Mouse (Mus musculus) embryo, embryonic 11.5 days (tissue): ENCODE measurements at regions not wholly inside any gene's neighbourhood (a gene's known extent, or its start where the extent isn't known, plus 50 kb on each side); places are given as distances from the start of the nearest gene placed in this dataset.

Source experiments
- DNase-seq: peaks from one replicate; pipeline ENCODE4 v3.0.0-alpha.2; 2012; ENCODE audit warnings: low read depth, low spot score

- DNase-seq, result no peak
Observed at GRCm38 (mm10) chr16:5382228-5382884, 126.6 kb upstream of the Eef2kmt start.

GRCm38 (mm10) chr16:5380626-5381025 lies 124.8 kb upstream of the Eef2kmt start:
- no peak for DNase-seq

- DNase-seq, result no peak
Observed at GRCm38 (mm10) chr16:5377001-5377400, 121.2 kb upstream of the Eef2kmt start.

GRCm38 (mm10) chr16:5374818-5375605 lies 119.2 kb upstream of the Eef2kmt start:
- no peak for DNase-seq

GRCm38 (mm10) chr16:5371175-5371893 lies 115.6 kb upstream of the Eef2kmt start:
- DNase-seq, result no peak

GRCm38 (mm10) chr16:5370496-5370895 lies 114.7 kb upstream of the Eef2kmt start:
- no peak for DNase-seq

GRCm38 (mm10) chr16:5368897-5369558 lies 113.2 kb upstream of the Eef2kmt start:
- DNase-seq, result no peak

GRCm38 (mm10) chr16:5368357-5368756 lies 112.6 kb upstream of the Eef2kmt start:
- no peak for DNase-seq

GRCm38 (mm10) chr16:5367581-5368119 lies 111.9 kb upstream of the Eef2kmt start:
- DNase-seq, result no peak

- DNase-seq, result no peak
Observed at GRCm38 (mm10) chr16:5366021-5366420, 110.2 kb upstream of the Eef2kmt start.

- DNase-seq, result no peak
Observed at GRCm38 (mm10) chr16:5363007-5363570, 107.3 kb upstream of the Eef2kmt start.

GRCm38 (mm10) chr16:5359193-5359592 lies 103.4 kb upstream of the Eef2kmt start:
- DNase-seq, result no peak

- DNase-seq, result no peak
Observed at GRCm38 (mm10) chr16:5353881-5354280, 98.1 kb upstream of the Eef2kmt start.

- DNase-seq, result peak; percentile 50
Observed at GRCm38 (mm10) chr16:5351890-5352571, 96.2 kb upstream of the Eef2kmt start.

- DNase-seq, result no peak
Observed at GRCm38 (mm10) chr16:5347151-5347550, 91.4 kb upstream of the Eef2kmt start.

- DNase-seq, result no peak
Observed at GRCm38 (mm10) chr16:5342326-5342725, 86.5 kb upstream of the Eef2kmt start.

GRCm38 (mm10) chr16:5316271-5316670 lies 60.5 kb upstream of the Eef2kmt start:
- DNase-seq, result no peak

GRCm38 (mm10) chr16:5313261-5313660 lies 57.5 kb upstream of the Eef2kmt start:
- DNase-seq, result no peak

- DNase-seq, result no peak
Observed at GRCm38 (mm10) chr16:5311456-5311855, 55.7 kb upstream of the Eef2kmt start.

- DNase-seq, result no peak
Observed at GRCm38 (mm10) chr16:5310736-5311135, 55.0 kb upstream of the Eef2kmt start.

GRCm38 (mm10) chr16:5307761-5308160 lies 52.0 kb upstream of the Eef2kmt start:
- no peak for DNase-seq
